Mouse (Mus musculus) lung, postnatal 4 days (tissue): ENCODE data around the gene Ttc9b.

Experiments
- DNase-seq, 2 experiments: peaks; one replicate each; pipeline ENCODE4 v3.0.0; 2021

Ttc9b gene

GRCm38 (mm10) chr7:27644471-27644870 lies 9.2 kb upstream of the Ttc9b start:
- no peak for DNase-seq

GRCm38 (mm10) chr7:27646516-27646915 lies 7.2 kb upstream of the Ttc9b start:
- DNase-seq: no peak

- no peak for DNase-seq
Measured at GRCm38 (mm10) chr7:27647281-27648002, 6.3 kb upstream of the Ttc9b start.

GRCm38 (mm10) chr7:27649723-27650122 lies 4.0 kb upstream of the Ttc9b start:
- no peak for DNase-seq

- peak; percentile 62 to 79 for DNase-seq
Measured at GRCm38 (mm10) chr7:27650949-27651348, 2.8 kb upstream of the Ttc9b start.

GRCm38 (mm10) chr7:27654607-27655276 lies 1.0 kb downstream of the Ttc9b start:
- DNase-seq: peak in 1 of 2 experiments; percentile 19

GRCm38 (mm10) chr7:27655545-27655944 lies 1.8 kb downstream of the Ttc9b start:
- DNase-seq: no peak

- DNase-seq: no peak
Measured at GRCm38 (mm10) chr7:27656600-27656999, 2.9 kb downstream of the Ttc9b start.

GRCm38 (mm10) chr7:27657824-27658395 lies 4.2 kb downstream of the Ttc9b start:
- no peak for DNase-seq

GRCm38 (mm10) chr7:27658712-27659663 lies 5.3 kb downstream of the Ttc9b start:
- no peak for DNase-seq

GRCm38 (mm10) chr7:27662038-27662437 lies 8.3 kb downstream of the Ttc9b start:
- no peak for DNase-seq

- no peak for DNase-seq
Measured at GRCm38 (mm10) chr7:27673064-27673574, 19.4 kb downstream of the Ttc9b start.

- peak; percentile 31 to 51 for DNase-seq
Measured at GRCm38 (mm10) chr7:27673575-27674131, 19.9 kb downstream of the Ttc9b start.

GRCm38 (mm10) chr7:27674195-27674521 lies 20.4 kb downstream of the Ttc9b start:
- no peak for DNase-seq

GRCm38 (mm10) chr7:27674522-27675221 lies 21.0 kb downstream of the Ttc9b start, which contains the start of gene Map3k10:
Gene Map3k10, minus strand, starts transcription at chr7:27674598.
- DNase-seq: peak; percentile 93 to 95

GRCm38 (mm10) chr7:27675222-27675612 lies 21.5 kb downstream of the Ttc9b start:
- no peak for DNase-seq

- DNase-seq: no peak
Measured at GRCm38 (mm10) chr7:27683218-27683617, 29.5 kb downstream of the Ttc9b start.

GRCm38 (mm10) chr7:27685220-27685619 lies 31.5 kb downstream of the Ttc9b start:
- DNase-seq: no peak

- DNase-seq: no peak
Measured at GRCm38 (mm10) chr7:27685681-27686080, 32.0 kb downstream of the Ttc9b start.

- no peak for DNase-seq
Measured at GRCm38 (mm10) chr7:27687043-27687442, 33.3 kb downstream of the Ttc9b start.

GRCm38 (mm10) chr7:27687836-27688235 lies 34.1 kb downstream of the Ttc9b start:
- no peak for DNase-seq
